Mouse (Mus musculus) MEL (cell line): ENCODE measurements around the gene Dap. TPM values are rescaled to one million over a fixed set of nuclear protein-coding genes. Genes with fewer than 3 reads are reported as not detected.

Experiments used
- DNase-seq: peaks from one replicate; pipeline ENCODE4 v3.0.0; 2011; ENCODE audit warnings: low read depth, low spot score
- H3K27ac ChIP-seq: 2 replicates; pipeline ENCODE4 v1.5.1; 2012; ENCODE audit warnings: low read depth, mild to moderate bottlenecking, control low read depth, low read length, moderate library complexity; ENCODE audit not compliant: control insufficient read depth
- H3K27me3 ChIP-seq, 2 experiments: fragments of 150-350 bp in 1 of 2; sonication (generic) in 1 of 2; 2 replicates each; pipeline ENCODE4 v1.6.1; 2012; ENCODE audit warnings: low read length in 2 of 2, mild to moderate bottlenecking in 2 of 2, improper control_type of control experiment in 1 of 2, moderate library complexity in 1 of 2; ENCODE audit not compliant: insufficient read depth in 2 of 2, control insufficient read depth in 1 of 2
- H3K36me3 ChIP-seq, 2 experiments: 2 replicates each; pipeline ENCODE4 v1.6.1; 2012 to 2014; ENCODE audit warnings: low read length in 2 of 2, improper control_type of control experiment in 1 of 2, inconsistent platforms in 1 of 2, mild to moderate bottlenecking in 1 of 2; ENCODE audit not compliant: insufficient read depth in 2 of 2, control insufficient read depth in 1 of 2
- H3K4me1 ChIP-seq, 2 experiments: fragments of 150-350 bp in 1 of 2; sonication (generic) in 1 of 2; 2 replicates each; pipeline ENCODE4 v1.6.1; 2012; ENCODE audit warnings: low read length in 2 of 2, improper control_type of control experiment in 1 of 2, mild to moderate bottlenecking in 1 of 2; ENCODE audit not compliant: insufficient read depth in 2 of 2, control insufficient read depth in 1 of 2
- H3K4me3 ChIP-seq, 2 experiments: fragments of 150-350 bp in 1 of 2; sonication (generic) in 1 of 2; 2 replicates each; pipeline ENCODE4 v1.5.1; 2012; ENCODE audit warnings: low read depth in 2 of 2, low read length in 2 of 2, mild to moderate bottlenecking in 2 of 2, moderate library complexity in 2 of 2, control low read depth in 1 of 2, improper control_type of control experiment in 1 of 2; ENCODE audit not compliant: control insufficient read depth in 1 of 2, insufficient read depth in 1 of 2
- H3K79me2 ChIP-seq: 2 replicates; pipeline ENCODE4 v1.6.1; 2012; ENCODE audit warnings: mild to moderate bottlenecking, low read length, moderate library complexity; ENCODE audit not compliant: control insufficient read depth, poor library complexity, insufficient read depth
- H3K9ac ChIP-seq: 2 replicates; pipeline ENCODE4 v1.6.1; 2012; ENCODE audit warnings: low read depth, mild to moderate bottlenecking, control low read depth, low read length, moderate library complexity; ENCODE audit not compliant: control insufficient read depth, poor library complexity, severe bottlenecking
- H3K9me3 ChIP-seq: fragments of 150-350 bp; sonication (generic); replicated peaks from 2 replicates; pipeline ENCODE4 v1.6.1; 2012; ENCODE audit warnings: mild to moderate bottlenecking, low read length, improper control_type of control experiment, moderate library complexity; ENCODE audit not compliant: insufficient read depth
- CHD1 ChIP-seq: IDR thresholded peaks from 2 replicates; pipeline ENCODE4 v1.6.1; 2012; ENCODE audit warnings: low read depth, mild to moderate bottlenecking, inconsistent platforms, low read length, improper control_type of control experiment
- HCFC1 ChIP-seq: IDR thresholded peaks from 2 replicates; pipeline ENCODE4 v1.6.1; 2012; ENCODE audit warnings: low read depth, mild to moderate bottlenecking, inconsistent platforms, low read length, improper control_type of control experiment, moderate library complexity
- MAX ChIP-seq: IDR thresholded peaks from 2 replicates; pipeline ENCODE4 v1.6.1; 2011; ENCODE audit warnings: low read length, improper control_type of control experiment
- MEF2A ChIP-seq: IDR thresholded peaks from 2 replicates; pipeline ENCODE4 v1.6.1; 2014; ENCODE audit warnings: low read depth, mild to moderate bottlenecking, inconsistent platforms, low read length, improper control_type of control experiment; ENCODE audit not compliant: poor library complexity, insufficient replicate concordance, severe bottlenecking; ENCODE audit errors: extremely low read depth
- MYC ChIP-seq: IDR thresholded peaks from 2 replicates; pipeline ENCODE4 v1.6.1; 2011; ENCODE audit warnings: low read depth, mild to moderate bottlenecking, low read length, improper control_type of control experiment, moderate library complexity
- NELFE ChIP-seq: IDR thresholded peaks from 2 replicates; pipeline ENCODE4 v1.6.1; 2011; ENCODE audit warnings: low read depth, low read length, improper control_type of control experiment
- NRF1 ChIP-seq: IDR thresholded peaks from 2 replicates; pipeline ENCODE4 v1.6.1; 2014; ENCODE audit warnings: low read depth, mild to moderate bottlenecking, inconsistent platforms, low read length, improper control_type of control experiment, moderate library complexity; ENCODE audit not compliant: poor library complexity, insufficient read depth, severe bottlenecking
- POLR2A ChIP-seq, 2 experiments: IDR thresholded peaks; 2 replicates each; pipeline ENCODE4 v1.6.1; 2011 to 2012; ENCODE audit warnings: low read length in 2 of 2, mild to moderate bottlenecking in 2 of 2, control low read depth in 1 of 2, improper control_type of control experiment in 1 of 2, low read depth in 1 of 2, moderate library complexity in 1 of 2; ENCODE audit not compliant: control insufficient read depth in 1 of 2, insufficient read depth in 1 of 2, poor library complexity in 1 of 2
- TCF12 ChIP-seq: IDR thresholded peaks from 2 replicates; pipeline ENCODE4 v1.6.1; 2014; ENCODE audit warnings: low read depth, mild to moderate bottlenecking, inconsistent platforms, low read length, improper control_type of control experiment, moderate library complexity
- polyA plus RNA-seq, 2 experiments: library from polyadenylated mRNA; stranded (reverse) in 1 of 2; unstranded in 1 of 2; fragments of >175 nt in 1 of 2; fragments of >200 nt in 1 of 2; gene quantifications; 2 replicates each; pipeline versions ENCODE4 v1.2.1 to v1.2.4; 2012; ENCODE audit warnings: low replicate concordance in 2 of 2, low read depth in 1 of 2; ENCODE audit not compliant: insufficient read length in 2 of 2, insufficient read depth in 1 of 2, missing spikeins in 1 of 2
- total RNA-seq: library from RNA; depleted of rRNA; stranded (reverse); fragments of 300-350 nt; gene quantifications from 2 replicates; pipeline ENCODE4 v1.2.3, GENCODE M21; 2012

Gene Dap
- total and polyA plus RNA-seq, 3 experiments, result 17.8 to 72.6 TPM; not detected in 1

- Histone ChIP-seq H3K36me3 (peaks cover 0 to 16% of the 10 kb centered on the region in 2 experiments; a peak in 2 of 4 replicates), H3K27me3 (no peaks in the 10 kb centered on the region), H3K4me3 (no peak overlapping the region), H3K4me1 (peaks cover 6 to 22% of the 10 kb centered on the region in 2 experiments), H3K79me2 (no peaks in the 10 kb centered on the region), H3K9ac (no peak overlapping the region), H3K27ac (no peak overlapping the region), H3K9me3 (no peaks in the 10 kb centered on the region)
- TF ChIP-seq TCF12 (no peak), NRF1 (no peak), MEF2A (no peak)
- DNase-seq, result no peak
Measured at GRCm38 (mm10) chr15:31284922-31285631, 61.0 kb downstream of the Dap start.

GRCm38 (mm10) chr15:31285695-31286094, 61.6 kb downstream of the Dap start:
- Histone ChIP-seq H3K79me2 (no peaks in the 10 kb centered on the region), H3K4me1 (peaks cover 6 to 17% of the 10 kb centered on the region in 2 experiments), H3K9me3 (no peaks in the 10 kb centered on the region), H3K27ac (no peak overlapping the region), H3K27me3 (no peaks in the 10 kb centered on the region), H3K4me3 (no peak overlapping the region), H3K9ac (no peak overlapping the region)
- no peak for DNase-seq
- TF ChIP-seq MEF2A, result no peak
- TF ChIP-seq NELFE, result no peak
- TF ChIP-seq, all 39 proteins: peak for 0
- peaks cover 0 to 15% of the 10 kb centered on the region in 2 experiments; a peak in 2 of 4 replicates for H3K36me3 ChIP-seq

GRCm38 (mm10) chr15:31292627-31293026, 68.5 kb downstream of the Dap start:
- no peaks in the 10 kb centered on the region for H3K79me2 ChIP-seq
- H3K36me3 ChIP-seq, result no peaks in the 10 kb centered on the region
- no peak overlapping the region for H3K4me3 ChIP-seq
- no peaks in the 10 kb centered on the region for H3K27me3 ChIP-seq
- no peak for TF ChIP-seq MYC
- TF ChIP-seq CHD1, result no peak
- TF ChIP-seq HCFC1, result no peak
- no peak for TF ChIP-seq POLR2A (IDR thresholded peaks at IDR 0.05; ENCODE audit: control insufficient read depth in 1 of 2, insufficient read depth in 1 of 2, low read depth in 1 of 2, low read length in 2 of 2, poor library complexity in 1 of 2)
- no peak for TF ChIP-seq MAX
- DNase-seq, result no peak
- no peak overlapping the region for H3K9ac ChIP-seq
- no peaks in the 10 kb centered on the region for H3K4me1 ChIP-seq
- H3K9me3 ChIP-seq, result no peaks in the 10 kb centered on the region
- no peak overlapping the region for H3K27ac ChIP-seq
